Mouse (Mus musculus) frontal cortex, adult (tissue): ENCODE measurements at regions not wholly inside any gene's neighbourhood (a gene's known extent, or its start where the extent isn't known, plus 50 kb on each side); places are given as distances from the start of the nearest gene placed in this dataset.

Experiments used
- ATAC-seq: cut with Nextera tagmentation; 2 replicates; pipeline ENCODE4 v1.9.2; 2017; ENCODE audit warnings: mild to moderate bottlenecking, moderate library complexity, mixed read lengths; ENCODE audit not compliant: low TSS enrichment

DNA sequence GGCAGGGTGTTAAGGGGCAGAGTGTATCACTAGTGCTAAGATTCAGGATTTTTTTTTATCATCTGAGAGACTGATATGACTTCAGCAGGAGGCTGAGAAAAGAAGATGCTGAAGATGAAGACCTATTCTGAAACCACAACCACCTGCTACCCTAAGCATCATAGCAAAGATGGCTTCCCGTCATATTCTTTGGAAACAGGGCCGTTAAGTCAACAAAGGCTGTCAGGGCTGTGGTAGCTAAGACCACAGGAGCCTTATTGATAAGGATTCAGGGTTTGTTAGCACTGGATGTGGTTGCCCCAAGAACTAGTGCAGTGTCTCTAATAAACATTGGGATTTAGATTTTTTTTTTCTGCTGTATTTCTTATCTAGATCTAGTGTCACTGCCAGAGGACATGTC is 56.7 kb upstream of the Rasgrp1 start:
- no peak for ATAC-seq

DNA sequence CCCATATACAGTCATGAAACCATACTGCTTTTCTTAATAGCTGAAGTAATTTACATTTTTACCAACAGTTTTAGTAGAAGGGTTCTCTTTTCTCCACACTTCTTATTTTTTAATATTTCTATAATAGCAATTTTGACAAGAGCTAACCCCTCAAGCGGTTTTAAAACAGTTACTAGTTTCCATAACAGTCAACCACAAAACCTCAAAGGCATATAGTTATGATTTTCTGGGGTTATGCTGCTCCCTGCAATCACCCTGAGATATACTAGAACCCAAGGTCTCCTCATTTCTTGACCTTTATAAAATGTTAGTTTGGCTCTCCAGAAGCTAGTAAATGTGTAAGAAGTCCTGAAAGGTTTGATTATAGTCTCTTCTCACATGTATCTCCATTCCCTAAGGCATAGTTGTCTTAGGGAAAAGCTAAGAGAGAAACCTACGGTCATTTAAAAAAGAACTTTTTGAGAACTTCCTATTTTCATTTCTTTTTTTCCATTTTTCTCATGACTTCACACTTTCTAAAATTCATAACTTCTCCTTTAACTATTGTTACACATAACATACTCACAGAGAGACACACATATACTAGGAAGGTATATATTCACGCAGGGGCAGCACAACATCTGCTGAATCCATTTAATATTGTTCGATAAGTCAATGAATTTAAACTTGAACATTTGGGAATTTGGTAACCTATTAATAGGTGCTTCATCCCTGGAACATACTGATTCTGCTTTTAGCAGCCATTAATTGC is 60.8 kb upstream of the Rasgrp1 start:
- no peak for ATAC-seq

- ATAC-seq = no peak
These were observed 62.7 kb upstream of the Rasgrp1 start for GRCm38 (mm10) chr2:117405453-117405852.

DNA sequence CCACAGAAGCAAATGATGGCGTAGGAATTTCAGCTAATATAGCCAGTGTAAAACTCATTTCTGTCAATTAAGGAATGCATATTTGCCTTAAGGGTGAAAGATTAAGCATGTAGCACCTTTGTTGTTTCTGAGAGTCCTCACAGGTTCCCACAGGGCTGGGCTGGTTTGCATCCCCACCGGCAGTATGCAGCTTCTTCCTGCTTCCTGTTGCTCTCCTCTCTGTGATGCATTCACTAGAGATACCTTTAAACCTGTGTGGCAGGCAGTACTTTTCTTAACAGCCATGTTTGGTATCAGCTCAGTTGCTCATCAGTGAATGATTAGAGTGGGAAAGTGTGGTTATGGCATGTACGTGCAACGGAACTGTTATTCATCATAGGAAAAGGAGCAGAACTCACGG is 65.4 kb upstream of the Rasgrp1 start:
- ATAC-seq = no peak

- peak; percentile 89 for ATAC-seq
These were observed 69.3 kb upstream of the Rasgrp1 start for GRCm38 (mm10) chr2:117412045-117412606.

- ATAC-seq = peak; percentile 91
These were observed 74.6 kb upstream of the Rasgrp1 start for GRCm38 (mm10) chr2:117417229-117417970.

DNA sequence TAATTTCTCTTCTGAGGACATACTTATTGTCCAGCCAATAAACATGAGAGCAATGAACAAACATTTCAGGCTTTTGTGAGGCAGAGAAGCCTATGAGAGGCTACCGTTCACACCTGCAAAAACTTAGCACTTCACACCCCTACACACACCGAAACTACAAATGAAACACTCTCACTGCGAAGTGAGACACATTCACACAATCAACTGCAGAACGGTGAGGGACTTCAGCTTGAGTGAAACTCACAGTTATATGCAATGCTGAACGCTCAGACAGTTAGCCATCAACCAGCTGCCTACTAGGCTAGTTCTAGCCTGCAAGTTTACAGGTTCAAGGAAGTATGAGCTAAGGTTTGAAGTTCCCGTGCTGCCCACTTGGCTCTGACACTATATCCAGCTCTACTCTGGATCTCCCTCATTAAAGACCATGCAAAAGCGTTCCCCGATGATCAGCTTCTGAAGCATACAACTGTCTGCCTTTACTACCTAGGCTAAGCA is 75.4 kb upstream of the Rasgrp1 start:
- 0 out of 2 replicates have a peak, but pooled peaks have one; percentile 8 for ATAC-seq

DNA sequence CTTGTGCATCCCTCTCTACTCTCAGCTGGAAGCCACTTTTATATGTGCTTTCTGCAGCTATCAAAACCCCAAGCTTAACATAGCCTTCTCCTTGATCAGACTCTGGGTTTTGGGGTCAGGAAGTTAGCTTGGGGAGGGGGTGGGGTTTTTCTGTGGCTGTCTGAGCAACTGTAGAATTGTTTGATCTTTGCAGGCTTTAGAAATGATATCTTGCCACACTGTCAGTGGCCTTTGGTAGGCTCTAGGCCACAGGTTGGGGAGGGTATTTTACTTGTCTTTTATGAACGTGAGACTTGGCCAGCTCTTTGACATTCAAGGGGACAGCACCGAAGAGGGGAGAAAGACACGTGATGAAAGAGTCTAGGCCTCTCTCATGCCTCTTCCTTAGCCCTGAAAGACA is 75.9 kb upstream of the Rasgrp1 start:
- ATAC-seq = no peak

DNA sequence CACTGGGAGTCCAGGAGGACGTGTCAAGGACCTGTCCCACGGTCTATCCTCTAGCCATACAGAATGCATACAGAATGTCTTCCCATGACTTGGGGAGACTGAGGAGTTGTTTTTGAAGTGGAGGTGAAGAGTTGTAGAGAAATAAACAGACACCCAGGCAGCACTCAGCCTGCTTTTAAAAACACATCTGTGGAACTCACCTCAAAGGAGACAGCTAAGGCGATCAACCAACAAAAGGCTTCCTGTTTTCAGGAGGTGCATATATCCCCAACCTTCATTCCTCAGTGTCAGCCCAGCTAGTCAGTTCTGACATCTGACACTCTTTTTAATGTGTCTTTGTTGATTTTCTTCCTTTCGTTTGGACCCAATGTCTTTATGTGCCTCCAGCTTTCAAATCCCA is 78.6 kb upstream of the Rasgrp1 start:
- no peak for ATAC-seq

- ATAC-seq = no peak
These were observed 80.0 kb upstream of the Rasgrp1 start for GRCm38 (mm10) chr2:117422756-117423155.

DNA sequence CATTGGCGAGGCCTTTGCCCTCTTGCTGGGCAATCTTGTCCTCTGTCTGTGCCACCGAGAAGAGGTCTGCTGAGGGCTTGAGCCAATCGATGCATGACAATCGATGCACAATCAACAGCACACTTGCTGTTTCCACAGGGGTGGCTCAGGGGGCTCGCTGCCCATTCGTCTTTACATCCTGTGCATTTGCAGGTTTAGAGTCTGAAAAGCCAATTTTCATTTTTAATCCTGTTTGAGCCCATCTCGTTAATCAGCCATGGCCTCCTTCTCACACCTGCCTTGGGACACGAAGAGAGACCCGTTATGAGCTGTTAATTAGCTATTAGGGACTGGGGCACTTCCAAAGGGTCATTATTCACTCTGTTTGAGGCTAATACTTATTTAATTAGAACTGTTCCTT is 86.4 kb upstream of the Rasgrp1 start:
- no peak for ATAC-seq

GRCm38 (mm10) chr2:117432010-117432409 is 89.2 kb upstream of the Rasgrp1 start:
- ATAC-seq = peak; percentile 95

DNA sequence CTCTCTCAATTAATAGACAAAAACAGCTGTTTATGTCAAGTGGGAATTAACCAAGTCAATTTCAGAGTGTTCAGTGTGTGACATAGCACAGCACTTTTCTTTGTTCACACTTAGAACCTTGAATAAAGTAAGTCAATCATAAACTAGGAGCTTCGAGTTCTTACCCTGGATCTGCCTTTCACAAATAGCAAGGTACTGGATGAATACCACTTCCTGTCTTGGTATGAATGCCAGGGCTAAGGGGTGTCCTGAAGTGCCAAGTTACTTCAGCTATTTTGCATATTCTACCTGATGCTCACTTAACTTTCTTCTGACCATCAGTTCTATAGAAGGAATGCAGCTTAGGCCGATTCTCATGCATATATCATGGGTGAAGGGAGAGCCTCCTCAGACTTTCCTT is 90.1 kb upstream of the Rasgrp1 start:
- ATAC-seq = no peak

GRCm38 (mm10) chr2:117433482-117433881 is 90.7 kb upstream of the Rasgrp1 start:
- ATAC-seq = no peak

DNA sequence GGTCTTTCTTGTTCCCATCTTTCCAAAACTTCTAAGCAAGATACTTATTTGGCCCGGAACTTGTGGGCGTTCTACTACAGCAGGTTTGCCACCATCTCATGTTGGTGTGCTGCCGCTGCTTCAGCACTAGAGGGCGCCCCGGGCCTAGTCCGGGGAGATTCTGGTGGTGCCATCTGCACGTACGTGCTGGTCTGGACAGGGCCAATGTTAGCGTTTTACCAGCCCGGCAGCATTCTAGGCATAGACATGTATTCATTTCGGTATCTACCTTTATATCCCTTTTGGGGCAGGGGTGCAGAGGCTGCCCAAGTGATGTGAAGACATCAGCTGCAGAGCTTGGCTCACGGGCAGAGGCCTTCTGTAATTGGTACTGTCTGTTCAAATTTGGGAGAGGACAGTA is 95.3 kb upstream of the Rasgrp1 start:
- ATAC-seq = no peak

- ATAC-seq = peak; percentile 89
These were observed 96.0 kb upstream of the Rasgrp1 start for GRCm38 (mm10) chr2:117438586-117439371.

DNA sequence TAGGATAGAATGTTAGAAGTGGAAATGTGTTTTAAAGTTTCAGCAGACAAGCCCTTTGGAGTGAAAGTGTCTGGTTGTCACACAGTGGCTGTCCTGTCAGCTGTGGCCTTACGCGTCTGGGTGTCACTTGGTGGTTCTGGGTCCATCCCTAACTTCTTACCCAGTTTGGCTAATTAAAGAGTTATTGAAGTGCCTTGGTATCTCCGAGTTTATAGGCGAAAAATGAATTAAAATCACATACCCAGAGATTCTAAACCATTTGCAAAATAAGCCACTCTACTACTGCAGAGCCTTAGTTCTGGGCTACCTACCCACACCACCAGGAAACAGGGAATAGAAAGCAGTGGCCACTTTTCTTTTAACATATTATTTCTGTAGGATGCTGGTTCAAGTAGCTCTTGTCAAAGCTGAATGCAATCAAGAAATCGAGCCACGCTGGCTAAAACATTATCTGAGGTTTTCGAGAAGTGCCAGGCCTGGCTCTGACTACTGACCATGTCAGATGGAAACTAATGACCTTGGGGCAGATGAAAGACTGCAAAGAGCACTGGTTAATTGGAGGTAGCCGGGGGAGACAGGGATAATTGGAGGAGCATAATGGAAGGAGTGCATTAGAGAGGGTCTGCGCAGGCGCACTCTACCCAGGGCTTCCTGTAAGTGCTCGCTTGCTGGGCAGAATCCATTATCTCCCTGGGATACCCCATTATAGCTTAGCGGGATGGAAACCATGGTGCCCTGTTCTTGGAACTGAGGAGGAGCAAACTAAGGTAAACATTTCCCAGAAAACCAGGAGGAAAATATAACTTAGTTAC is 96.8 kb upstream of the Rasgrp1 start:
- 0 out of 2 replicates have a peak, but pooled peaks have one; percentile 2 for ATAC-seq

DNA sequence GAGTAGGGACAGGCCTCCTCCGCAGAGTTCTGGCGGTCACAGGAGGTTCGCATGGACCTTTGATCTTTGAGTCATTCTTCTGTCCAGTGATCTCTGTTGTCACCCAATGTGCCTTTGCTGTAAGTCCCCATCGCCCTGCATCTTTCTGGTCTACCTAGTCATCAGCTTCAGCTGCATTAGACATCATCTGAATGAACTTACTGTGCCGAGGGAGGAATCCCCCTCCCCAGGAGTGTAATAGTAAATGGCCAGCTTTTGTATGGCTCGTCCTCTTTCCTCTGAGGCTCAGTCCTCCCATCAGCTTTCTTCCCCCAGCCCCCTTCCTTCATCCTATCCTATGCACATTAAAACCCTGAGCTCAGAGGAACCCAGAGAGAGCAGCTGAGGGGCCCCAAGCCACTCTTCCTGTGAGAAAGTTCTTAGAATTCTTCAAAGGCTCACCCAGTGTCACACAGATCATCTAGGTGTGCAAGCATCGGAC is 98.0 kb upstream of the Rasgrp1 start:
- ATAC-seq = no peak

- ATAC-seq = no peak
These were observed 100.1 kb upstream of the Rasgrp1 start for GRCm38 (mm10) chr2:117442862-117443261.

DNA sequence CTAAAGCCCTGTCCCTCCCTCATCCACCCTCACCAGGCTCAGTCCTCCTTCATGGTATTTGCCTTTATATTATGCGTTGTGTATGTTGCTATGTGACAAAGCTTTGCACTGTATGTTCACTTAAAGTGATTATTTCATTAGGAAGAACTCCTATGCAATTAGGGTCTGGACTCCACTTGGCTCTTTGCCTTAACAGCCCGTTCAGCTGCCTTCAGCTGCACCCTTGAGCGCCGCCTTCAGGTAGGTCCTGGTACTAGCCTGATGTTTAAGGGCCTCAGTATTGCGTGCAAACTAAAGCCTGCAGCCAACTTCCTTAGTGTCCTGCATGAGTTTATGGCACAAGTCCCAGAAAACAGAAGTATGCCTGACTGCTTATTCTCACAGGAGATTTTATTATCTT is 101.9 kb upstream of the Rasgrp1 start:
- ATAC-seq = no peak

- no peak for ATAC-seq
These were observed 104.1 kb upstream of the Rasgrp1 start for GRCm38 (mm10) chr2:117446876-117447275.
